Mouse (Mus musculus) gonadal fat pad, adult 2 months (tissue): Measurements from ENCODE around the gene Safb. TPM values are rescaled to one million over a fixed set of nuclear protein-coding genes. Genes with fewer than 3 reads are reported as not detected.

ENCODE experiments used
- DNase-seq: peaks from one replicate; pipeline ENCODE4 v3.0.0-alpha.2; 2012; ENCODE audit warnings: low read depth
- polyA plus RNA-seq: library from polyadenylated mRNA; depleted of rRNA; stranded (reverse); fragments of >200 nt; gene quantifications from 2 replicates; pipeline ENCODE4 v1.2.3, GENCODE M21; 2012; rRNA removed

Gene Safb
- polyA plus RNA-seq: 55.4 and 98.6 TPM in 2 replicates

DNA sequence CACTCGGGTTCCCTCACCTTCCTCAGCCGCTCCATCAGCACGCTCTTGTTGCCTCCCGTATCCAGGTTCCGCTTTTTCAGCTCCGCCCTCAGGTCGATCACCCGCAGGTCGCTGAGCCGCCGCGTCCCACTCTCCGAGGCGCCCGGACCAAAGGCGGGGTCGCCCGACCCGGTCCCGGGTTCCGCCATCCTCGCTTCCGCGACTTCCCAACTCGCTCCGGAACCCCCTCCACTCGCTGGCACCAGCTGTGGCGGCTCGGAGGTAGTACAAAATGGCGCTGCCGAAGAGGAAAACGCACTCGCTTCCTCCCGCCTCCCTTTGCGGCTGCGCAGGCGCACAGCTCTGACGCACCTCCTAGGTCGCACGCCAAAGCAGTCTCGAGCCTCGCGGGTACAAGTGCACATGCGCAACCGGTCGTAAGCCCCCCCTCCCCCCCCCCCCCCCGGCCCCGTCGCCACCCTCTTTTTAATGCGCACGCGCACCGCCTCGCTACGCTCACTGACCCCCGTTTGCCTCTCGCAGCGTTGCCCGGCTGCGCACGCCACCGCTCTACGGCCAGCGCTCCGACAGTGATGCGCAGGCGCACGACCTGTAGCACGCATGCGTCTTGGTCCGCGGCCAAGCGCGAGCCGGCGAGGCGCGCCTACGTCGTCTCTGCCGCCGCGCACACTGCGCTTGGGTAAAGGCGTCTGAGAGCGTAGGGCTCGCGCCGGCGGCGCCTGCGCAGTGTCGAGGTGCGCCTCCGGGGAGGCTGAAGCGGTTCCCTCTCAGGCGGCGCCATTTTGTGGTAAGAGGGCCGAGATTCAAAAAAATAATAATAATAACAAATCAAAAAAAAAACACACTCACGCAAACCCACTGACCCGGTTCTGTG, at the start of gene Safb, which contains the start of gene Safb2:
Gene Safb, plus strand, starts transcription at position 569 of the 874 bp plus-strand sequence.
Gene Safb2, minus strand, starts transcription at position 329 of the 874 bp plus-strand sequence.
- DNase-seq: peak; percentile 67

DNA sequence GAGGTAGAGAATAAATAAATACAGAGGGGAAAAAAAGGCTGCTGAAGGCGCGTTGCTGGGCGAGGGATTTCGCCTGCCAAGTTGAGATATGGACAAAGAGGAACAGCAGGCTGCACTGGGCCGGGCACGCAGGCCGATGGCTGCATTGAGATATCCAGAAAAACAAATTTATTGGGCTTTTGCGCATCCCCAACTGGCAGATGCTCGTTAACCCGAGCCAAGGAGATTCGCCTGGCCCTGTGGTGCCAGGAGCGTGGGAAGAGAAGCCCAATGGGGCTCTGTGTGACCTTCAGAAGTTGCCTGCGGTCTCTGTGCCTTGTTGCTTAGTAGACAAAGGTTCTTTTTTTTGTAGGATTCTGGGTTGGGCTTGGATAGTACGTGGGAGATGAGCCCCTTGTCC, 48.4 kb upstream of the Safb start:
- DNase-seq: no peak

DNA sequence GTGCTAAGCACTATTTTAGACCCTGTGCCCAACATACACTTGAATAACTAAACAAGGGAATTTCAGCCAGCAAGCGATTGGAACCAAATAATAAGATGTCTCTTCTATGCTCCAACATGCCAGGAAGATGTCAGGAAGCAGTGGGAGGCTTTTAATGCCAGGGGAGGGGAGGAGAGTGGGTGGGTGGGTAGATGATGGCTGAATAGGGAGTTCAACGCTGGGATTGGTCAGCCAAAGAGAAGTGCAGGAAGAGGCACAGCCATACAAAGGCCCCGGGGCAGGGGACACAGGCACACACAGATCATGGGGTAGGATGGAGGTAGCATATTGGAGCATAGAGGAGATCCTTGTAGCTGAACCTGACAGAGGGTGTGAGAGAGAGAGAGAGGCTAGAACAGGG, 47.8 kb upstream of the Safb start:
- DNase-seq: no peak

DNA sequence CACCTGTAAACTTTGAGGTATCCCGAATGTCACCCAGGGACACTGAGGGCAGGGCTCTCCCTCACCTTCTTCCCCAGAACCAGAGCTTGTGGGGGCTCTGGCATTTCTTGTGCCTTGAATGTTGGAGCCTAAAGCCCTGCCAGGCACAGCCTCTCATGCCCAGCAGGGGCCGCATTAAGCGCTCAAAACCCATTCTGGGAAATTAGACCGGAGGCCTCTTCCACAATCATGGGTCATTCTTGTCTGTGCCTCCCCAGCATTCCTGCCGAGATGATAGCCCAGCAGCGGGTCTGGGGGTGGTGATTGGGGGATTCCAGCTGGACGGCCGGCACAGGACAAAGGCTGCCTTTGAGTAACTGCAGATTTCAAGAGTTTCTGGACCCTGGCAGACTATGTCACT, 46.7 kb upstream of the Safb start:
- no peak for DNase-seq

DNA sequence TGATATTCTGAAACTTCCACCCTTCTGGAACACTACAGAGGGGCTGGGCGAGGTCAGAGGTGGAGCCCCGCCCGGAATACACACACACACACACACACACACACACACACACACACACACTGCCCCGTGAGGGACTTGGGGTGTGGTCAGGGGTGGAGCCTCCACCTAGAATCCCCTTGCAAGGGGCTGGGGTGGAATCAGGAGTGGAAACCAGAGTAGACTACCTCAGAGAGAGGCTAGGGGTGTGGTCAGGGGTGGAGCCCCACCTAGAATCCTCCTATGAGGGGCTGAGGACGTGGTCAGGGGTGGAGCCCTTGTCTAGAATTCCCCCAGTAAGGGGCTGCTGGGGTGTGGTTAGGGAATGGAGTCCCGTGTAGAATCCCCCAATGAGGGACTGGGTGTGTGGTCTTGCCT, 44.1 kb upstream of the Safb start:
- DNase-seq: no peak

DNA sequence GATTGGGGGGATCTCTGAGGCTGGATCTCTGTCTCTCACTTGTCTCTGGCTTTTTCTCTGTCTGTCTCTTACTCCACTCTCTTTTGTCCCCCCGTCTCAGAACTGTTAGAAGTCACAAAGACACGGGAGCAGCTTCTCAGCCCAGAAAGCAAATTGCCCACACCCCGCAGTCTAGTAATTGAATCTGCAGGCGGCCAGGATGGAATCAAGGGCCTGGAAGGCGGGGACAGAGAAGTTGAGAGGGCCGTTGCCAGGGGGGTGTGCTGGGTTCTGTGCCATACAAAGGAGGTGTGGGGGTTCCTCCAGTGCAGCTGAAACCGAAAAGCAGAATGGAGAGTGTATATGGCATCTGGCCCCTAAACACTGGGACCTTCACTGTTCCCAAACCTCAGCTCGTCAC, 41.9 kb upstream of the Safb start:
- no peak for DNase-seq

DNA sequence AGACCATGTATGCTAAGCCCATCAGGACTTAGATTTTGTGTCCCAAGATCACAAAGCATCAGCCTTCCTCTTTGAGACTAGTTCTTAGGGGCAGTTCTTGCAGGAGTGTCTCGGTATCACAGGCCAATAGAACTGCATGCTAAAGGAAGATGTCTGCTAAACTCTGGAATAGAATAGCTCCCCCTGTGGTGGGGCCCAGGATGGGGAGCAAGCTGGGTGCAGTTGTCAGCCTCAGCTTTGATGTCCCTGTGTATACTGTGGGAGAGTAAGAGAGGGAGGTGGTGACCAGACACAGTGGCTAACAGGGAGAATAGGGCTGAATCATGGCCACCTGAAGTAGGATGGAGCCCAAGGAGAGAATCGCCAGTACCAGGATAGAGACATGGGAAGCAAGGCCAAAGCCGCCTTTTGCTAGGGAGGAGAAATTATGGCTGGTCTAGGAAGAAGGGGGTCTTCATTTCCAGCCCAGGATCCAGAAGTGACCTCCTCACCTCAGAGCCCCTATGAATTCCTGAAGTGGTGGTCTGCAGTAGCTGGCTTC, 40.9 kb upstream of the Safb start:
- no peak for DNase-seq

DNA sequence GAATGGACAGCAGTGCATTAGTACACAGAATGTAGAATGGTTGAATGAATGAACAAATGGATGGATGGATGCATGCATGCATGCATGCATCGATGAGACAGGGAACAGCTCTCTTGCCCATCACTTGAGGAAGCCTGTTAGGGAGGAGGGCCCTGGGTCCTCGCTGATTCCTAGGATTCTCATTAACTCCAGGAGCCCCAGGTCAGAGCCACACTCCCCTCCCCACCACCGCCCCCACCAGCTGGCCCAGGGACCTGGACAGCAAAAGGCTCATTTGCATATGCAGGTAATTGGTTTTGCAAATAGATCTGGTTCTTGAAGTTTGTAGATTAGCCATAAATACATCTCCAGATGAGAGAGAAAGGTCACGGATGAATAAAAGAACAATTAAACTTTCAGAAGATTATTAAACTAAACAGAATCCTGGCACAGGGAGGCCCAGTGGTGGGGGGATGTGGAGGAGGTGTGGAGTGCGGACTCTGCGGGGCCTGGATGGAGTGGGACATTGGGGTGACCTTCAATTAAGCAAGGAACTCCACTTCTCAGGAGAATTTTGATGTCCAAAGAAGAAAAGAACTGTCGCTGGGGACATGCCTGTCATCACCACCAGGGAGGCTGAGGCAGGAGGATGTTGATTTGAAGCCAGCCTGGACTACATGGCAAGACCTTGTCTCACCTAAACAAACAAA, 39.8 kb upstream of the Safb start:
- DNase-seq: no peak

DNA sequence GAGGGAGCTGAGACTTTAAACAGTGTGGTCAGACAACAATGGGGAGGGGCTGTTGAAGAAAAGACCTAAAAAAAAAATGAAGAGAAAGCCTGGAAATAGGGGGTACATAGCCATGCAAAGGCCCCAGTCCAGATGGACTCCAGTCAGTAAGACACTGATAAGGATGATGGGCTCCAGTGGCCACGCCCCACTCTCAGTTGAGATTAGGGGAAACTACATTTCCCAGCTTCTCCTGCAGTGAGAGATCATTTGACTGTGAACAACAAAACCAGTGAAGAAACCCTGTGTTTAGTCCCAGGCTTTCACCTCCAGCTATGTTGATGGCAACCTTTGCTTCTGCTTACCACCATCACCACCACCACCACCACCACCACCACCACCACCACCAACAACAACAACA, 38.7 kb upstream of the Safb start:
- no peak for DNase-seq

DNA sequence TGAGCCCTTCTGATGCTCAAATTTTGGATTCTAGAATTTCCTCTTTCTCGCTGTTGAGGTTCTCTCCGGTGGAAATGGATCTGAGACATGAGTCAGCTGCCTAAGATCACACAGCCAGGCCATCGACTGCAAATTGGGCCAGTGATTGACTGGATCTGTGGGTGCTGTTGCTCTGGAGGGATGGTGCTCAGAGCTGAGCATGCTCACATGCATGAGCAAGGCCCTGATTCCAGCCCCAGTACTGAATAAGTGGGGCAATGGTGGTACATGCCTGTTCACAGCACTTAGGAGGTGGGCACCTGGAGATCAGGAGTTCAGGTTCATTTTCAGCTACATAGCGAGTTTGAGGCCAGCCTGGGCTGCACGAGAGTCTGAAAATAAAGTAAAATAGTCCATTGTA, 38.0 kb upstream of the Safb start:
- no peak for DNase-seq

DNA sequence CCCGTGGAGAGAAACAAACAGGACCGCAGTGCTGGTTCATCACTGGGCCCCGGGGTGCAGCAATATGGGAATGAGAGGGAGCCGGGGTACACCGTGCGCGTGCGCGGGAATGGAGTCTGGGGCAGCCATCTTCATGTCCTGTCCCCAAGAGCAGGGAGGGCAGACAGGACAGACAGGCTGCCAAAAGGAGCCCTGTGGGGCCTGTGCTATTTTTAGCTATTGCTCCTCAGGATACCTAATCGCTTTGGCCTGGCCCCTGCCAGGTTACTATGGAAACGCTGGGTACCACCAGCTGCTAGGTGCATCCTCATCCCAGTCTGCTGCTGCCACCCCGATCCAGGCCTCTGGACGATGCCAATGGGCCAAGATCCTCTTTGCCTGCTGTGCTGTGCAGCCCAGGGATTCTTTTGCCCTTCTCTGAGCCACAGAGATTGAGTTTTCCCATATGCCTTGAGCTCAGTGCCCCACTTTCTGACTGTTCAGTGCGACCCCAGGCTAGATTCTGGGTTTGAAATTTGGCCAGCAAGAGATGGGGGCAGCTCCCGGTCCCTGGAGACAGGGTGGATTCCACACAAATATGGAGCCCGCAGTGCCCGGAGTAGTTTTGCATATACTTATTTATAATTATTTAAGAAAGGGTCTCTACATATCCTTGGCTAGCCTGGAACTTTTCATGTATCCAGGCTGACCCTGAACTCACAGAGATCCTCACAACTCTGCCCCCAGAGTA, 37.3 kb upstream of the Safb start:
- no peak for DNase-seq

DNA sequence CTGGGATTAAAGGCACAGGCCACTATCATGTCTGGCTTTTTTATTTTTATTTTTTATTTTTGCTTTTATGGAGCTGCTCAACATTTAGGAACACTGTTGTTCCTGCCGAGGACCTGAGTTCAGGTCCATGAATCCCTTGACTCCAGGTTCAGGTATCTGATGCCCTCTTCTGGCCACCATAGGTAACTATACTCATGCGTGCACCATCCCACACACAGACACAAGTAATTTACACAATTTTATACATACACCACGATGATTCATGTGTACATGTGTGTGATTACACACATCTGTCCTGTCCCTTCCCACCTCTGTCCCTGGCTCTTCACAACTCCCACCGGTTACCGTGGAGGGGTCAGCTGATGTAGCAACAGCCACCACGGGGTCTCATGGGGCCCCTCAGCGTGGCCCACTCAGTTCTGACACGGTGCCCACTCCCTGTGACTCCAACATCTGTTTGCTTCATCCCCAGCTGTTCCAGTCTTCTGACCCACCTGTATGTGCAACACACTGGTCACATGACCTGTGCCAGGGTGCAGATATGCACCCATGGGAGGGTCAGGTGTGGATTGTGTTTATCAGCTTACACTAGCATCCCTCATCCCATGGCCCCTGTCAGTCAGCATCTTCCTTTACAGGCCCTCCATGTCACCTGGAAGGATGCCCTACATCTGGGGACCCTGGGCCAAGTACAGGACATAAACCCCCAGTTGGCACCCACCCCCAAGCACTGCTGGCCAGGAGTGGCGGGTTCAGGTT, 36.6 kb upstream of the Safb start:
- DNase-seq: no peak

DNA sequence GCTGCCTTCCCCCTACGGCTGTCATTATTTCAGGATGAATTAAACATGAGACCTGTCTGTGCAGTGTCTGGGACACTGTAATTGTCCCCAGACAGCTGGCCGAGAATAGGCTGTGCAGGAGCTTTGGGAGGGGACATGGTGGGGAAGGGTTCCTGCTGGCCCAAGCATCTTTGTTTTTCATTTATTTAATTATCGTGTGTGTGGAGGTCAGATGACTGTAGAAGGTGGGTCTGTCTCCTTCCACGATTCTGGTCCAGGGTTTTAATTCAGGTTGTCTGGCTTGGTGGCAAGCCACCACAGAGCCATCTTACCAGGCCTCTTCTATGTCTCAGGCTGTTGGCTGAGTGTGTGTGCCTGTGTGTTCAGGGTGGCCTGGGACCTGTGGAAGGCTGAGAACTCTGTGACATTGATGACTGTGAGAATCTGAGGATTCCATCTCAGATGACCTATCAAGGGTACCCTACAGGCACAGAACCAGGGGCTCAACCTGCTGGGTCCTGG, 36.0 kb upstream of the Safb start:
- DNase-seq: no peak

DNA sequence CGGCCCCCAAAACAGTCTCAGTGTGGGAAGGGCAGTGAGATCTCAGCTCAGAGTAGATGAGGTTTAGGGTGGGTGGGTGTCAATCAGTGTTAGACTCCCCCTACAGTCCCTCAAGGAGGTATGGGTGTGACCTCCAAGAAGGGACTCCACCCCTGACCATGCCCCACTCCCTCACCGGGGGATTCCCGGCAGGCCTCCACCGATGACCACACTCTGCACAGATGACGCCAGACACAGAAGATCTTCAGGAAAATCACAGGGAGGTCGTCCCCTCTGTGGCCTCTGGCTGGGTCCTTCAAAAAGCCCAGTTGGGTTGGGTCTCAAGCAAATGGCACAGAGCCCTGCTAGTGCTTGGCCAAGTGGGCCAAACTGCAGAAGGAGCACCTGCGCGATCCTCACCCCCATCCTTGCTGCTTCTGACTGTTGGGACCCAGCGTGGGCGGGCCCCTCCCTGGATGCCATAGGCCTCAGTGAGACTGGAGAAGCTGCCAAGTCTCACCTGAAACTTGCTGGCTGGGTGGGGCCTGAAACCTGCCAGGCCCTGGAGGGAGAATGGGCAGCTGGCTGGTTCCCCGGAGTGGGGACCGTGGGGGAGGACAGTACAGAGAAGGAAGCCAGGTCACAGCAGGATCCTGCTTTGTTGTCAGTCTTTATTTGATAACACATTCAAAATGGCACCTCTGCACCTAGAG, 33.7 kb upstream of the Safb start:
- DNase-seq: peak; percentile 75

DNA sequence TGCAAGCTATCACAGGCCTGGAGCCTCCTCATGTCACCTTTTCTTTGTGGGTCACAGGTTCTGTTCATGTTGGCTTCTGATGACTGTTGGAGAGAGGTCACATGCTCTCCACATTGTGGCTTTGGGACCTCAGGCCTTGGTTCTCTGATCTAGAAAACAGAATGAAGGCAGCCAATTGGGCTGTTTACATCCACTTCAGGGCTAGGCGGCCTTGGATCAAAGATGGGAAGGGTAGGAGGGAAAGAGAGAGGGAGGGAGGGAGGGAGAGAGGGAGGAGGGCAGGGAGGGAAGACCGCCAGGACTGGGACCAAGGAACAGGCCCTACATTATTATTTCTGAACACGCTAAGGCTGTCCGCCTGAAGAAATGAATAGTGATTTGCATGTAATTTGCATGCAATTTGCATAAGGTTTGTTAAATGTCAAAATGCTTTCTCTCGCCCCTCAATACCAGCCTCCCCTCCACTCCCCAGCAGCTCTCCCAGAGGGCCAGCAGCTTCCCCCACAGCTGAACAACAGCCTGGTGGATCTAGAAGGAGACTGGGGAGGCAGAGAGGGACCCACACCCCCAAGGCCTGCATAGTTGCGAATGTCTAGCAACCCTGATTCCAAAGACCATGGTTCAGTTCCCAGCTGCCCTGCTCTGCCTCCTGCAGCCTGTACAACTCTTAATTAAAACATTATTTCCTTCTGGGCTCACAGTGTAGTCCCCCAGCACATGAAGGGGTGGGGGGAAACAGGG, 32.6 kb upstream of the Safb start:
- DNase-seq: peak; percentile 69

DNA sequence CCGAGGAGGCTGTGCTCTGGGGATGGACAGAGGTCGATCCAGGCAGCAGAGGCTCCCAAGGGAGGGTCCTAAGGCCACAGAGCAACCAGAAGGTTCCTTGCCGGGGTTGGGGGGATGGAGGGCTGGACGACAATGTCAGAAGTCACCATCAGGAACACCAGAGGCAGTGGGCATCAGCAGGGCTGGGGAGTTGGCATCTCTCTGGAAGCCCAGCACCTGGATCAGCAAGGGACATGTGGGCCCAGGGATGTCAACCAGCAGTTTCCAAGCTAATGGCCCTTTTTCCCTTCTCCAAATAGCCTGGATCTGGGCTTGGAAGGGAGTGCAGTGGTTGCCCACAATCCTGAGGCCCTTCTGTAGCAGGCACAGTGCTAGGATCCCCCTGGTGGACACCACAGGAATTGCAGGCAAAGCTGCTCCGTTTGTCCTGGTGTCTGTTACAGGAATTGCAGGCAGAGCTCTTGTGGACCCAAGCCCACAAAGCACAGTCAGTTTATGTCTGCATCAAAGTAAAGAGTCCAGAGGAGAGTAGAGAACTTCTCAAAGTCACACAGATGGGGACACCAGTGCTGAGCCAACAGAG, 31.8 kb upstream of the Safb start:
- no peak for DNase-seq

DNA sequence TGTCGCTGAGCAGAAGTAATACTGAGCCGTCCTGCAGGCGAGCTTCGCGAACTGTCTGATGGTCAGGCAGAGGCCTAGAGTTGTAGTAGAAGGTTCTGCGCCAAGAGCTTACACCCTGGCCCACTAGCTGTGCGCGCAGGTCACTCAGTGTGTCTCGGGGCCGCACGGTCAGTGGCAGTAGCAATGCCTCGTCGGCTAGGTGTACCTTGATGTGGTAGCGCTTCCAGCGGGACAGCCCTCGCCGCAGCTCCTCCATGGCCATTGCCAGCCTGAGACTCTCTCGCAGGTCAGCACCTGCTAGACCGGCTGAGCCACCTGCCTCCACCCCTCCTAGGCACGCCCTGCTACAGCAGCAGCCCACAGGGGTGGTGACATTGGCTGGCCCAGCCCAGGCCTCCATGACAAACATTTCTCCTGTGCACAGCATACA, 30.5 kb upstream of the Safb start, which contains the start of gene Gm20219:
Gene Gm20219, minus strand, starts transcription at position 266 of the 430 bp plus-strand sequence.
- peak; percentile 61 for DNase-seq

DNA sequence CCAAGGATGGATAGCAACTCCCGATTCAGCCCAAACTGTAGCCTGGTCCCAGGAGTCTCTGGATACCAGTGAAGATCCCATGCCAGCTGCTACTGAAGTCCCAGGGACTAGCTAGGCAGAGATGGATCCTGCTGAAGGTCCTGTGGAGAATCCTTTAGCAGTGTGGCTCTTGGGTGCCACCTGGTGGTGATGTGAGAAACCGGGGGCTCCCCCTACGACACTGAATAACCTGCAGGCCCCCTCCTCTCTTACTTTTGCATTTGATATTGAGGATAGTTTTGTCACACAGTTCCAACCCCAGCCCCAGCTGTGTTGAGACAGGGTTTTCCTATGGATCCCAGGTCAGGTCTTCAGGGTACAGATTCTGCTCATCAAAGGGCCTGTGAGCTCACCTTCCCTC, 26.2 kb upstream of the Safb start:
- no peak for DNase-seq

DNA sequence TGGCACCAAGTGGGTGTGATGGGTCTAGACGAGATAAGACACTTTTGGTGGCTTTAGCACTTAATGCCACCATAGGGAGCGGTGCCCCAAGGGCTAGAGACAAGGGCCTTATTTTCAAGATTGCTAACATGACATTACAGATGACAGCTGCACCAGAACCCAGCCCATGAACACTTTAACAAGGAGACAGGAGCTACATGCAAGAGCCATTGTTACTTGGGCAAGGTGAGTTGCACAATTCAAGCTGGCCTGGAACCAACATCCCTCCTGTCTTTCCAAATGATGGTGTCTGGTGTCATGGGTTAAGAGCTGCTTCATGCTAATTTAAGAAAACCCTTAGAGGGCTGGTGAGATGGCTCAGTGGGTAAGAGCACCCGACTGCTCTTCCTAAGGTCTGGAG, 25.2 kb upstream of the Safb start:
- DNase-seq: peak; percentile 91
